Mouse (Mus musculus): ENCODE results near the gene Cideb. TPM values are rescaled to one million over a fixed set of nuclear protein-coding genes. Genes with fewer than 3 reads are reported as not detected.

Gene Cideb
- total and polyA plus RNA-seq, 2 experiments from 2014 or later: 0.43 to 0.54 TPM

DNA sequence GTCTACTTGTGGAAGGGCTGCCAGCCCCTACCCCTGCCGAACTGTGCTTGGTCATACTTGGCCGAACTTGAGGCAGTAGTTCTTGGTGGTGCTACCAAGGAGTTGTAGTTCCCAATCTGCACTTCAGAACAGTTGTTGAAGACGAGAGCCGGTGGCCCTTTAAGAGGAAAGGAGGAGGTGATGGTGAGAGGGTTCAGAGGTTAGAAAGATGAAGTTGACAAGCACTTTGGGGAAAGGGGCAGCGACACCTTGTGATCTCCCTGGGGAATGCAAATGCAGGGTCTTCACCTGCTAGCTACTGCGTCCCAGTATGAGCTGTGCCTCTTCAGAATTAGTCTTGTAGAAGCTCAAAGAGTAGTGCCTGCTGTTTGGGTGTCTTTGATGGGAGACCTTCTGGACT is 26.9 kb upstream of the Cideb start:
- Histone ChIP-seq H3K4me2 (ENCODE audit: low read depth) (no peak overlapping the region), H3K9ac (no peak overlapping the region), H3K36me3 (ENCODE audit: insufficient read depth) (no peaks in the 10 kb centered on the region), H3K4me1 (ENCODE audit: insufficient read depth) (peaks cover 7% of the 10 kb centered on the region; the same call in 1 of the 2 replicates), H3K9me3 (ENCODE audit: low read length) (no peaks in the 10 kb centered on the region), H3K27me3 (ENCODE audit: insufficient read depth, low read length) (peaks cover 80% of the 10 kb centered on the region), H3K4me3 (ENCODE audit: low read depth, low read length) (no peak overlapping the region), H3K27ac (ENCODE audit: low read depth, low read length) (no peak overlapping the region)
- 23% methylated on average over 6 of the region's 6 CpGs for WGBS
- TF ChIP-seq CTCF (IDR thresholded peaks at IDR 0.05; ENCODE audit: low read depth): no peak; the same call in 1 of the 2 replicates
- ATAC-seq (no peak), DNase-seq (no peak)

DNA sequence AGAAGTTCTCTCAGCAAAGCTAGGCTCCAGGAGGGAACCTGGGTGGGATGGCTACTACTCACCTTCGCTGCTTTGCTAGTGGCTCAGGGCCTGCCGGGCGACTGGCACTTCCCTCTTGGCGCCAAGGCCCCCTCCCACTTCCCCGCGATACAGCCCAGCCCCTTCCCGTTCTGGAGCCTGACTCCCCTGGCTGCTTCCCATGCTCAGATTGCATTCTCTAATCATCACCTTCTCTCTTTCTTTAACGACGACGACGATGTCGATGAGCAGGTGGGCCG is 25.6 kb upstream of the Cideb start, which contains the start of gene Adcy4:
Gene Adcy4, minus strand, starts transcription at position 138 of the 278 bp plus-strand sequence.
- no peak within 1 kb of the TSS for H3K9ac ChIP-seq
- no peak for ATAC-seq
- DNase-seq: no peak
- peak within 1 kb of the TSS; percentile 42 for H3K4me2 ChIP-seq (ENCODE audit: low read depth)
- H3K4me1 ChIP-seq (ENCODE audit: insufficient read depth): peaks cover 7% of the 10 kb centered on the region; the same call in 1 of the 2 replicates
- peak within 1 kb of the TSS; percentile 25 for H3K4me3 ChIP-seq (ENCODE audit: low read depth, low read length)
- H3K36me3 ChIP-seq (ENCODE audit: insufficient read depth): no peaks in the 10 kb centered on the region
- no peaks in the 10 kb centered on the region for H3K9me3 ChIP-seq (ENCODE audit: low read length)
- no peak for TF ChIP-seq CTCF (IDR thresholded peaks at IDR 0.05; ENCODE audit: low read depth)
- peaks cover 70% of the 10 kb centered on the region for H3K27me3 ChIP-seq (ENCODE audit: insufficient read depth, low read length)
- H3K27ac ChIP-seq (ENCODE audit: low read depth, low read length): no peak within 1 kb of the TSS
- 6% methylated on average over 13 of the region's 13 CpGs for WGBS

DNA sequence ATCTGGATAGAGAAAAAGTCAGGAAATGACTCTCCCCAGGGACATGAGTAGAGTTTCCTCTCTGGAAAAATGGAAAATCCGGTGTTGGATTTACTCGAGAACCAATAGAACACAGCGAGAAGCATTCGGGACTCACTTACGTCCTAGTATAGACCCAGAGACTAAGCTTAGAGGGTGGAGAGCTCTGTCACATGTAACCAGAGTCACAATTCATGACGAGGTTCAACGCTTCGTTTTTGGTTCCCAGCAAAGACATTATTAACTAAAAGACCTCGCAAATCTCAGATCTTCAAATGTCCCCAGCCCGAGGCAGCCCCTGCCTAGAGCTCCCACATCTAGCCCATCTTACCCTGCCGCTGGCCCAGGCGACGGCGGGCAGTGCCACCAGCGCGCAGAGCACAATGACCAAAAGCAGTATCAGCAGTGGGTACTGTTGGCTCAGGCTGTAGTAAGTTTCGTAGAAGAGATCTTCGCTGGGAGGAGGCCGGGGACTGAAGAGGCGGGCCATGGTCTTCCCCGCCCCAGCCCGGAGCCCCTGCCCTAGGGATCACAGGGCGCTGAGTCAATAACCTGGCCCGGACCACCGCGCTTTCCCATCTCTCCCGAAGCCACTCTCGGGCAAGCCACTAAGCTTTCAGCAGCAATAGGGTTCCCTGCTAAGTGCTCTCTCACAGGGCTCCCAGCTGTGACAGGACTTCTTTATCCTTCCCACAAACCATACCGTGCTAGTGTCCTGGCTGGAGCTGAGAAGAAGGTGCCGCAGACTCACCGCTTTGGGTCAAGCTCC is 25.1 kb upstream of the Cideb start:
- H3K4me3 ChIP-seq (ENCODE audit: low read depth, low read length): peak overlapping the region; percentile 25
- no peaks in the 10 kb centered on the region for H3K36me3 ChIP-seq (ENCODE audit: insufficient read depth)
- ATAC-seq (peak; percentile 70), DNase-seq (peak; percentile 35)
- H3K27me3 ChIP-seq (ENCODE audit: insufficient read depth, low read length): peaks cover 65% of the 10 kb centered on the region
- 6% methylated on average over 31 of the region's 31 CpGs for WGBS
- TF ChIP-seq CTCF (IDR thresholded peaks at IDR 0.05; ENCODE audit: low read depth): no peak
- H3K27ac ChIP-seq (ENCODE audit: low read depth, low read length): no peak overlapping the region
- H3K9ac ChIP-seq: no peak overlapping the region
- H3K4me1 ChIP-seq (ENCODE audit: insufficient read depth): peaks cover 7% of the 10 kb centered on the region; the same call in 1 of the 2 replicates
- H3K9me3 ChIP-seq (ENCODE audit: low read length): no peaks in the 10 kb centered on the region
- peak overlapping the region; percentile 42 for H3K4me2 ChIP-seq (ENCODE audit: low read depth)

DNA sequence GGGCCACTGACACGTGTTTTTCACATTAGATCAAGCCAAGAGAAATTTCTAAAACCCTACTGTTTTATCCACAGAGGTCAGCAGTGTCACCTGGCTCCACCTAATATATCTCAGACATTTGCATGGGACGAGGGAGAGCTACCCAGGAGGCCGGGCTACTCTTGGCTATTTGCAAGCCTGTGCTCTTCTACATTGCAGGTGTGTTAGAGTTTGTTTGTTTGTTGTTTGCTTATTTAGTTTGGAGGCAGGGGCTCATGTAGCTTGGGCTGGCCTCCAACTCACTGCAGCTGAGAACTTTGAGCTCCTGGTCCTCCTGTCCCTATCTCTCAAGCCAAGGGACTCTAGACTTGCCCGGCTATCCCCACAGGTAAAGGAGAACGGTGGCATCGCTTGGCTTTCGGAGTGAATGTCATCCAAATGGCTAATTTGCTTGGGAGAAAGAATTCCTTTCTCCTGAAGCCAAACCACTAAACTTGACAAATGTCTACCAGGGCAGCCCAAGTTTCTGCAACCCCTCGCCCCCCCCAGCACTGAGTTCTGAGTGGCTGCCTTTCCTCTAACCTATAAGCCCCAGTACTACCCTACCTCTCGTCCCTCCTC is 24.2 kb upstream of the Cideb start:
- no peaks in the 10 kb centered on the region for H3K36me3 ChIP-seq (ENCODE audit: insufficient read depth)
- WGBS: 61% methylated on average over 9 of the region's 9 CpGs
- peaks cover 57% of the 10 kb centered on the region for H3K27me3 ChIP-seq (ENCODE audit: insufficient read depth, low read length)
- DNase-seq (no peak), ATAC-seq (no peak)
- no peak overlapping the region for H3K27ac ChIP-seq (ENCODE audit: low read depth, low read length)
- H3K4me2 ChIP-seq (ENCODE audit: low read depth): peak overlapping the region; percentile 42; the same call in 1 of the 2 replicates
- TF ChIP-seq CTCF (IDR thresholded peaks at IDR 0.05; ENCODE audit: low read depth): no peak
- peaks cover 7% of the 10 kb centered on the region; the same call in 1 of the 2 replicates for H3K4me1 ChIP-seq (ENCODE audit: insufficient read depth)
- no peak overlapping the region for H3K9ac ChIP-seq
- H3K9me3 ChIP-seq (ENCODE audit: low read length): no peaks in the 10 kb centered on the region
- H3K4me3 ChIP-seq (ENCODE audit: low read depth, low read length): no peak overlapping the region

DNA sequence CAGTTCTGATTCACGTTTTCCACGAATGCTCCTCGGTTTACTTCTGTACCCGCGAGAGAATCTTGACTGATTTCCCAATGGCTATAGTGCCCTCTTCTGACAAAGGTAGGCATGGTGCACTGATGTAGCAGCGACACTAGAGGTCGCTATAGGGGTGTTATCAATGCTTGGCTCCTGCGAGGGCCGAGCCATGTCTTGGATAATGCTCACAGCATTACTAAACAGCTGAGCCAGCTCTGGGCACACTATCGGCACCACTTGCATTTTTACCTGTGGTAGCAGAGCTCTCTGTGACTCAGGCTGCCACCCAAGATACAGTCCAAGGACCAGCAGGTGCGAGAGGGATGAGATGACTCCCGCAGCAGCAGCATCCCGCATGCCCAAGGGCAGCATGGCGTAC is 23.1 kb upstream of the Cideb start:
- Histone ChIP-seq H3K36me3 (ENCODE audit: insufficient read depth) (no peaks in the 10 kb centered on the region), H3K4me1 (ENCODE audit: insufficient read depth) (peaks cover 7% of the 10 kb centered on the region; the same call in 1 of the 2 replicates), H3K9me3 (ENCODE audit: low read length) (no peaks in the 10 kb centered on the region), H3K27me3 (ENCODE audit: insufficient read depth, low read length) (peaks cover 46% of the 10 kb centered on the region), H3K9ac (no peak overlapping the region), H3K4me2 (ENCODE audit: low read depth) (peak overlapping the region; percentile 4; the same call in 1 of the 2 replicates), H3K4me3 (ENCODE audit: low read depth, low read length) (0 out of 2 replicates have a peak overlapping the region, but pooled peaks have one; percentile 9), H3K27ac (ENCODE audit: low read depth, low read length) (no peak overlapping the region)
- DNase-seq: peak; percentile 86
- 17% methylated on average over 14 of the region's 14 CpGs for WGBS
- TF ChIP-seq CTCF (IDR thresholded peaks at IDR 0.05; ENCODE audit: low read depth): peak; percentile 99
- peak; percentile 86 for ATAC-seq

DNA sequence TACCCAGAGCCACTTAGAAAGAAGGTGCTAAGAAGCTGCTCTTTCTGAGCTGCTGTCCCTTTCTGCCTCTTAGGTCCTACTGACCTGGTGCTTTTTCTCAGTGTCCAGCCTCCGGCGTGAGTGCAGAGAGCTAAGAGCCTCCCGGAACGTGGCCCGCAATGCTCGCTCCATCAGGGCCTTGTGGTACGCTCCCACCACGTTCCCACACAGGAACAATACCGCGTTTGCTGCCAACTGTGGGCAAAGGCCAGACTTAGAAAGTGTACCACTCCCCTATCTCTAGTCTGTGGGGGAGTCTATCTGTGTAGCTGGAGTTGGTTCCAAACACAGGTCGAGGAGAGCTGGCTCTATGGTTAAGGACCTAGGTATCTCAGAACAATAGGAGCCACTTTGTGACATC is 22.5 kb upstream of the Cideb start:
- DNase-seq: no peak
- Histone ChIP-seq H3K9ac (no peak overlapping the region), H3K4me3 (ENCODE audit: low read depth, low read length) (no peak overlapping the region), H3K4me1 (ENCODE audit: insufficient read depth) (peaks cover 7% of the 10 kb centered on the region; the same call in 1 of the 2 replicates), H3K36me3 (ENCODE audit: insufficient read depth) (no peaks in the 10 kb centered on the region), H3K27me3 (ENCODE audit: insufficient read depth, low read length) (peaks cover 41% of the 10 kb centered on the region), H3K27ac (ENCODE audit: low read depth, low read length) (no peak overlapping the region), H3K9me3 (ENCODE audit: low read length) (no peaks in the 10 kb centered on the region), H3K4me2 (ENCODE audit: low read depth) (no peak overlapping the region)
- WGBS: 83% methylated on average over 11 of the region's 11 CpGs
- no peak for TF ChIP-seq CTCF (IDR thresholded peaks at IDR 0.05; ENCODE audit: low read depth)
- ATAC-seq: no peak

DNA sequence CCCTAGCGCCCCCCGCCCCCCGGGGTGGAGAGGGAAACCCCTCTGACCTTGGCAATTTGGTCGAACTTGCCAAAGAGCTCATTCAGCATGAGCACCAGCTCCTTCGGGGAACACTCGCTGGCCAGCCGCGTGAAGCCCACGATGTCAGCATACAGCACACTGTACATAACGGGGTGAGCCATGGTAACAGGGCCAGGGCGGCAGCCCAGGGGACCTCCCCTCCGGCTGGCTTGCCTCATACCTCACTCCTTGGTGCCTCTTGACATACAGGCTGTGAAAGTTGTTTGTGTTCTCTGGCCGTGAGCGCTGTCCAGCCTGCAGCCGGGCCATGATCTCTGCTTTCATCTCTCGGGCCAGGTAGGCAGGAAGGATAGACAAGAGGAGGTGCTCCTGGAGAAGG is 21.4 kb upstream of the Cideb start:
- H3K27me3 ChIP-seq (ENCODE audit: insufficient read depth, low read length): peaks cover 30% of the 10 kb centered on the region
- no peak overlapping the region for H3K9ac ChIP-seq
- no peak overlapping the region for H3K4me3 ChIP-seq (ENCODE audit: low read depth, low read length)
- H3K4me2 ChIP-seq (ENCODE audit: low read depth): no peak overlapping the region
- DNase-seq: no peak
- H3K36me3 ChIP-seq (ENCODE audit: insufficient read depth): no peaks in the 10 kb centered on the region
- no peak for TF ChIP-seq CTCF (IDR thresholded peaks at IDR 0.05; ENCODE audit: low read depth)
- no peak overlapping the region for H3K27ac ChIP-seq (ENCODE audit: low read depth, low read length)
- 62% methylated on average over 16 of the region's 16 CpGs for WGBS
- ATAC-seq: no peak
- H3K9me3 ChIP-seq (ENCODE audit: low read length): no peaks in the 10 kb centered on the region
- peaks cover 7% of the 10 kb centered on the region; the same call in 1 of the 2 replicates for H3K4me1 ChIP-seq (ENCODE audit: insufficient read depth)
